Mouse (Mus musculus): Measurements from ENCODE around the gene Prkaca.
A peak's percentile ranks its signal among the peaks of the same experiment; 100 is the strongest.

Prkaca gene

GRCm38 (mm10) chr8:84042066-84042947, 69.5 kb downstream of the Prkaca start, which contains the start of gene Il27ra:
Gene Il27ra (minus strand): TSS chr8:84042589.
- peak; percentile 77 for DNase-seq

- DNase-seq, result no peak
Measured at GRCm38 (mm10) chr8:84042948-84043342, 70.2 kb downstream of the Prkaca start.

GRCm38 (mm10) chr8:84044103-84044502, 71.3 kb downstream of the Prkaca start:
- DNase-seq, result no peak

- no peak for DNase-seq
Measured at GRCm38 (mm10) chr8:84044900-84045299, 72.1 kb downstream of the Prkaca start, which contains the start of gene Rln3. Gene Rln3 (minus strand): TSS chr8:84045000.
